Mouse (Mus musculus): ENCODE data around the gene Acad8.

- no peak for TF ChIP-seq EP300 (IDR thresholded peaks at IDR 0.05; ENCODE audit: low read depth in 1 of 2, low read length in 2 of 2)
- TF ChIP-seq CTCF (IDR thresholded peaks at IDR 0.05 in 2 of 3, conservative IDR thresholded peaks at IDR 0.05 in 1 of 3; ENCODE audit: control insufficient read depth in 1 of 3, insufficient read depth in 1 of 3, low read depth in 2 of 3, low read length in 3 of 3, poor library complexity in 1 of 3, severe bottlenecking in 1 of 3): no peak
- no peak for TF ChIP-seq HCFC1 (IDR thresholded peaks at IDR 0.05; ENCODE audit: low read depth, low read length)
- TF ChIP-seq USF1 (IDR thresholded peaks at IDR 0.05; ENCODE audit: low read depth, low read length): no peak
- no peak for TF ChIP-seq ZMIZ1 (IDR thresholded peaks at IDR 0.05; ENCODE audit: low read depth, low read length)
- no peak for TF ChIP-seq NRF1 (IDR thresholded peaks at IDR 0.05; ENCODE audit: insufficient read depth, low read depth, low read length, poor library complexity, severe bottlenecking)
- TF ChIP-seq E2F4 (IDR thresholded peaks at IDR 0.05; ENCODE audit: borderline replicate concordance, low read depth, low read length): no peak
- TF ChIP-seq POLR2A (IDR thresholded peaks at IDR 0.05; ENCODE audit: control insufficient read depth in 1 of 2, insufficient read depth in 1 of 2, low read depth in 1 of 2, low read length in 2 of 2, poor library complexity in 1 of 2): no peak
- TF ChIP-seq MAX (IDR thresholded peaks at IDR 0.05; ENCODE audit: low read length): no peak
- TF ChIP-seq UBTF (IDR thresholded peaks at IDR 0.05; ENCODE audit: borderline replicate concordance, insufficient read depth, low read depth, low read length): no peak
- no peak for TF ChIP-seq SMC3 (IDR thresholded peaks at IDR 0.05; ENCODE audit: low read depth, low read length)
- TF ChIP-seq GATA1 (IDR thresholded peaks at IDR 0.05; ENCODE audit: low read depth, low read length): no peak
Observed at GRCm38 (mm10) chr9:26947790-26948189, 51.6 kb downstream of the Acad8 start.
